Mouse (Mus musculus) embryonic facial prominence, embryonic 14.5 days (tissue): ENCODE data around the gene Ndufb8. TPM values are rescaled to one million over a fixed set of nuclear protein-coding genes. Genes with fewer than 3 reads are reported as not detected.

Experiments used
- ATAC-seq: fragments of 200-750 bp; cut with Nextera tagmentation; 2 replicates; pipeline ENCODE4 v1.8.0; 2017; ENCODE audit warnings: low read depth, moderate number of reproducible peaks, moderate TSS enrichment
- DNase-seq: peaks from one replicate; pipeline ENCODE4 v3.0.0-alpha.2; 2015; ENCODE audit warnings: low spot score
- H3K27ac ChIP-seq: fragments of 300-500 bp; sonication (generic); replicated peaks from 2 replicates; pipeline ENCODE4 v1.5.1; 2014; ENCODE audit warnings: low read depth, mild to moderate bottlenecking, low read length, moderate library complexity
- H3K27me3 ChIP-seq: fragments of 300-500 bp; sonication (generic); replicated peaks from 2 replicates; pipeline ENCODE4 v1.6.1; 2014; ENCODE audit warnings: low read length; ENCODE audit not compliant: control insufficient read depth, insufficient read depth
- H3K36me3 ChIP-seq: fragments of 300-500 bp; sonication (generic); 2 replicates; pipeline ENCODE4 v1.6.1; 2014; ENCODE audit warnings: low read length, mixed read lengths; ENCODE audit not compliant: control insufficient read depth, insufficient read depth
- H3K4me1 ChIP-seq: fragments of 300-500 bp; sonication (generic); 2 replicates; pipeline ENCODE4 v1.6.1; 2014; ENCODE audit warnings: antibody characterized with exemption, low read length; ENCODE audit not compliant: control insufficient read depth, insufficient read depth
- H3K4me2 ChIP-seq: fragments of 300-500 bp; sonication (generic); 2 replicates; pipeline ENCODE4 v1.6.1; 2014; ENCODE audit warnings: low read depth, mild to moderate bottlenecking, low read length, moderate library complexity, mixed read lengths
- H3K4me3 ChIP-seq: fragments of 300-500 bp; sonication (generic); 2 replicates; pipeline ENCODE4 v1.5.1; 2014; ENCODE audit warnings: low read depth, mild to moderate bottlenecking, low read length
- H3K9ac ChIP-seq: fragments of 300-500 bp; sonication (generic); 2 replicates; pipeline ENCODE4 v1.6.1; 2014; ENCODE audit warnings: low read depth, mild to moderate bottlenecking, low read length, moderate library complexity, mixed read lengths
- H3K9me3 ChIP-seq: fragments of 300-500 bp; sonication (generic); 2 replicates; pipeline ENCODE4 v1.6.1; 2016; ENCODE audit warnings: low read length; ENCODE audit not compliant: control insufficient read depth
- WGBS: fragments of 180-500 bp; shearing (Covaris S2); extraction: QIAGEN DNeasy Blood & Tissue Kit; methylation state at CpG from one replicate; pipeline ENCODE4 v1.1.7; 2014; 5-methylcytosine and 5-hydroxymethylcytosine counted together
- polyA plus RNA-seq: library from polyadenylated mRNA; unstranded; fragments of >200 nt; fragmentation: Nextera tagmentation; extraction: Ambion mirVana; gene quantifications from 2 replicates; pipeline ENCODE4 v1.2.1, GENCODE M21; 2014

Gene Ndufb8
- 503 and 510 TPM in 2 replicates for polyA plus RNA-seq

DNA sequence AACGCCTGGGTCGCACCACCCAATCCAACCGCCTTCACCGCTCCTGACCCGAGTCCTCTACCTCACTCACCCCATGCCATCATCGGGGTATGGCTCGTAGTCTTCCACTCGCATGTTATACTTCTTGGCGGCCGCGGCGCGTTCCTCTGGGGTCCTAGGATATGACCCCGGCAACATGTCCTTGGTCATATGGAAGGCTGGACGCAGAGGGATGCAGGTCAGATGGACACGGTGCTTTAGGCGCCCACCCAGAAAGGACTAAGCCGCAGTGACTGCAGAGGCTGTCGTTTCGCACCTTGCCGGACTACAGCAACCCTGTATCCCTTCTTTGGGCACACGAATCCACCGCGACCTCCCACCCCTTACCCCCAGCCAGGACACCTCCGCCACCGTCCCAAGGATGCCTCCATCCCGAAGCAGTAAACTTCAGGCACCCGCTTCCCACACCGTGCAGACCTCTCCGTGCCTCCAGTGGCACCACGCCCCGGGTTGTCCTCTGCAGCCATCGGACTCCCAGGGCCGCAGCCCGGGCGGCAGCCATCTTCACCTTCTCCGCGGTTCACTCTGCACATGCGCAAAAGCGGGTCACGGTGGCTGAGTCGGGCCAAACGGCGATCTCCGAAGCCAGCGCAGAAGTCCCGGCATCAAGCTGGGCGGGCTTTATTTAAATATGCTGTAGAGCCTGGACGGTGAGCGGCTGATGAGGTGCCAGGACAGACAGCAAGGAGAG is at the start of gene Ndufb8:
Gene Ndufb8, minus strand, starts transcription at position 580 of the 730 bp plus-strand sequence.
- H3K27ac ChIP-seq: peak within 1 kb of the TSS; percentile 25; the same call in 1 of the 2 replicates
- peak within 1 kb of the TSS; percentile 93 for H3K4me2 ChIP-seq
- ATAC-seq (peak; percentile 93), DNase-seq (peak; percentile 95)
- peak within 1 kb of the TSS; percentile 91 for H3K4me3 ChIP-seq
- H3K4me1 ChIP-seq: peaks cover 6% of the 10 kb centered on the region; the same call in 1 of the 2 replicates
- no peaks in the 10 kb centered on the region; the same call in 1 of the 2 replicates for H3K27me3 ChIP-seq
- H3K9me3 ChIP-seq: no peaks in the 10 kb centered on the region
- under 1% methylated on average over 35 of the region's 50 CpGs for WGBS
- H3K36me3 ChIP-seq: peaks cover 34% of the 10 kb centered on the region
- H3K9ac ChIP-seq: peak within 1 kb of the TSS; percentile 94

DNA sequence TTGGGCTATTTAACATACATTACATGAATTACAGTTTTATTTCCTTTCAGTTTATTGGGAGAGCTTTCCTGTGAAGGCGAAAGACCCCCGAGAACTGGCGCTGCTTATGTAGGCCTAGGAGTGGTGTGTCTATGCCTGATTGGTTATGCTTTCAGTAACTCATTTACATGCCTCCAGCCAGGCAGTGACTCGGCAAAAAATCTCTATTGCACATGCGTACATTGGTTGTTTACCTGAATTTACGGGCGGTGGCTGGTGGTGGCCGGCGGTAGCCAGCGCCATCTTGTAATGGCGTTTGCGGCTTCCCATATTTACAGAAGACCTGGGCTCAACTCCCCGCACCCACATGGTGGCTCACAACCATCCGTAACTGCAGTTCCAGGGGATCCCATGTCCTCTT is 38.9 kb upstream of the Ndufb8 start:
- no peaks in the 10 kb centered on the region for H3K27me3 ChIP-seq
- WGBS: 93% methylated on average over 14 of the region's 14 CpGs
- H3K4me2 ChIP-seq: no peak overlapping the region
- DNase-seq (no peak), ATAC-seq (no peak)
- H3K4me1 ChIP-seq: no peaks in the 10 kb centered on the region
- no peak overlapping the region for H3K9ac ChIP-seq
- no peak overlapping the region for H3K27ac ChIP-seq
- H3K4me3 ChIP-seq: no peak overlapping the region
- no peaks in the 10 kb centered on the region for H3K9me3 ChIP-seq
- no peaks in the 10 kb centered on the region for H3K36me3 ChIP-seq

DNA sequence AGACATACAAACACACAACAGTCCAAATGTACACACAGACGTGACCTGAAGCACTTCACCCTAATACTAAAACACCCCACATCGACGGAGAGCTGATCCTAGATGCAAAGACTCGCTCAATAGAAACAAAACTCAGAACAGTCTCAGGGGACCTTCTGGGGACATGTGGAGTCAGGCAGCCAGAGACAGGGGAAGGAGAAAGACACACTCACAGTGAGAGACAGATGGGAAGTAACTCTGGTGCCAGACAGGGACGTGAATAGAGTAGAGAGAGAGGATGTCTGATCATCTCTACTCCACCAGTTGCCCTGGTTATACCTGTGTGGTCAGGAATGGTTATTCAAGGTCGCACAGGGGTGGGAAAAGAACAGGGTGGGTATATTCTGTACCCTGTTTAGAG is 36.4 kb upstream of the Ndufb8 start:
- Histone ChIP-seq H3K4me2 (no peak overlapping the region), H3K9ac (no peak overlapping the region), H3K36me3 (no peaks in the 10 kb centered on the region), H3K27ac (no peak overlapping the region), H3K4me1 (no peaks in the 10 kb centered on the region), H3K4me3 (no peak overlapping the region), H3K9me3 (no peaks in the 10 kb centered on the region), H3K27me3 (peaks cover 3% of the 10 kb centered on the region; the same call in 1 of the 2 replicates)
- no peak for DNase-seq
- WGBS: 68% methylated on average over 6 of the region's 6 CpGs
- ATAC-seq: no peak

- ATAC-seq (no peak), DNase-seq (no peak)
- H3K36me3 ChIP-seq: no peaks in the 10 kb centered on the region
- no peak overlapping the region for H3K27ac ChIP-seq
- peaks cover 9% of the 10 kb centered on the region for H3K27me3 ChIP-seq
- H3K9me3 ChIP-seq: no peaks in the 10 kb centered on the region
- H3K4me1 ChIP-seq: no peaks in the 10 kb centered on the region
- H3K9ac ChIP-seq: no peak overlapping the region
- no peak overlapping the region for H3K4me3 ChIP-seq
- WGBS: 88% methylated on average over 18 of the region's 18 CpGs
- no peak overlapping the region for H3K4me2 ChIP-seq
Measured at GRCm38 (mm10) chr19:44590992-44591391, 35.8 kb upstream of the Ndufb8 start.

DNA sequence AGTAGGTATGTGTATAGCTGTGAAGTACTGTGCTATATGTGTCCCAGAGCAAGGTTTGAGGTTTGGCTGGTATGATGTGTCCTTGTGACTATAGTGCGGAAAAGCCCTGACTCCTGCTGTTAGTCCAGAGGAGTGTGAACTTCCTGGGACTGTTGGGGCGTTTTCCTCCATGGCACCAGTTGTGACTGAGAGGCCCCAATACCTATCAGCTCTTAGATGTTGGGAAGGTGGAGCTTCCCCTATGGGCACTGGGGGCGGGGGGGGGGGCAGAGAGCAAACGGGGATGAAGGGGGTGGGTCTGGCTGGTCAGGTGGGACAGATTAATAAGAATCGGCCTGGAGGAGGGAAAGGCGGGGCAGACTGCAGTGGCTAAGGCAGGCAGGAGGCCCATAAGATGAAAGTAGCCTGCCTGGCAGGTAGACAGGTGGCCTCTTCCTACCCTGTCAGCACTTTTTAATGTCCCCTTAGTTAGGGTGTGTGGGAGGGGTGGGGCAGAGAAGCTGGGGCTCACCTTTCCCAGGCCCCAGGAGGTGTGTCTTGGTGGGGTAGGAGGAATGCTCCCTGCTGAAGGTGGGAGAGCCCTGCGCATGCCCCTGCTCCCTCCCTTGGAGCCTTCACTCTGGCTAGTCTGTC is 34.5 kb upstream of the Ndufb8 start:
- Histone ChIP-seq H3K4me3 (no peak overlapping the region), H3K9me3 (no peaks in the 10 kb centered on the region), H3K27ac (no peak overlapping the region), H3K4me2 (no peak overlapping the region), H3K4me1 (no peaks in the 10 kb centered on the region), H3K9ac (no peak overlapping the region), H3K27me3 (peaks cover 21% of the 10 kb centered on the region), H3K36me3 (no peaks in the 10 kb centered on the region)
- WGBS: 41% methylated on average over 5 of the region's 7 CpGs
- DNase-seq (no peak), ATAC-seq (peak; percentile 33; the same call in 1 of the 2 replicates)

- H3K9me3 ChIP-seq: no peaks in the 10 kb centered on the region
- no peaks in the 10 kb centered on the region for H3K36me3 ChIP-seq
- no peak overlapping the region for H3K4me2 ChIP-seq
Measured at GRCm38 (mm10) chr19:44588036-44588435, 32.8 kb upstream of the Ndufb8 start.

GRCm38 (mm10) chr19:44582638-44583309 is 27.5 kb upstream of the Ndufb8 start:
- DNase-seq: peak; percentile 86
- no peak overlapping the region for H3K27ac ChIP-seq
- no peaks in the 10 kb centered on the region for H3K36me3 ChIP-seq
- no peaks in the 10 kb centered on the region for H3K4me1 ChIP-seq
- no peak overlapping the region for H3K4me2 ChIP-seq
- peak; percentile 87 for ATAC-seq
- no peak overlapping the region for H3K4me3 ChIP-seq
- H3K9me3 ChIP-seq: no peaks in the 10 kb centered on the region
- 33% methylated on average over 9 of the region's 9 CpGs for WGBS
- no peak overlapping the region for H3K9ac ChIP-seq
- peaks cover 29% of the 10 kb centered on the region for H3K27me3 ChIP-seq

More at GRCm38 (mm10) chr19:44588036-44588435, 32.8 kb upstream of the Ndufb8 start:
- WGBS: 43% methylated on average over 4 of the region's 4 CpGs
- H3K27me3 ChIP-seq: peaks cover 29% of the 10 kb centered on the region
- DNase-seq (no peak), ATAC-seq (no peak)
- no peak overlapping the region for H3K4me3 ChIP-seq
- no peaks in the 10 kb centered on the region for H3K4me1 ChIP-seq
- no peak overlapping the region for H3K27ac ChIP-seq
- no peak overlapping the region for H3K9ac ChIP-seq

GRCm38 (mm10) chr19:44582103-44582502 is 26.9 kb upstream of the Ndufb8 start:
- no peak overlapping the region for H3K4me3 ChIP-seq
- H3K4me1 ChIP-seq: no peaks in the 10 kb centered on the region
- peak; percentile 17; the same call in 1 of the 2 replicates for ATAC-seq
- no peaks in the 10 kb centered on the region for H3K9me3 ChIP-seq
- H3K9ac ChIP-seq: no peak overlapping the region
- H3K27ac ChIP-seq: no peak overlapping the region
- no peaks in the 10 kb centered on the region for H3K36me3 ChIP-seq
- no peak for DNase-seq
- no peak overlapping the region for H3K4me2 ChIP-seq
- 77% methylated on average over 10 of the region's 10 CpGs for WGBS
- H3K27me3 ChIP-seq: peaks cover 29% of the 10 kb centered on the region
